Mouse (Mus musculus): ENCODE measurements around the gene Me1.

DNA sequence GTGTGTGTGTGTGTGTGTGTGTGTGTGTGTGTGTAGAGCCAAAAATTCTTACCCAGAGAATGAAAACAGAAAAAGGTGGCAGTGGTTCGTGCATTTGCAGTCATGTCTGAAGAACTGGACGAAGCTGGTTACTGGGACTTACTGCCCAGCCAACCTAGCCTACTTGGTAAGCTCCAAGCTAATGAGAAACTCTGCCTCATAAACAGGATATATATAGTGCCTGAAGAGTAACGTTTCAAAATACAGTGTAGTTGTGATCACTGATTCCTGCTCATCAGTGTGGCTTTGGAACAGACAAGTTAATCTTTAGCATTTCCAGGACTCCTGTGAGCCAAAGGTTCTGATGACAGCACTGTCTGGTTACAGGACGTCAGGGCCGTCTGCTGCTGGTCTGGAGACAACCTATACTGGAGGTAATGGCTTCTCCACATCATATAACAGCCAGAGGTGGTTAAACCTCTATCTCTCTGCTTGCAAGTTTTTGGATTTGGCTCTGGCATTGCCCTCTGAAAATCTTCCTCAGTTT lies 146.1 kb downstream of the Me1 start:
- TF ChIP-seq CTCF (conservative IDR thresholded peaks at IDR 0.05; ENCODE audit: insufficient read depth, insufficient read length, low read depth, low read length) (no peak), POLR2A (IDR thresholded peaks at IDR 0.05; ENCODE audit: low read depth, low read length) (no peak)

Measured in kidney, adult 2 months (tissue).